Mouse (Mus musculus): ENCODE results near the gene Stk10. TPM values are rescaled to one million over a fixed set of nuclear protein-coding genes. Genes with fewer than 3 reads are reported as not detected.

Stk10 gene
- polyA plus RNA-seq, 1 experiment from 2014 or later: 1.7 TPM

DNA sequence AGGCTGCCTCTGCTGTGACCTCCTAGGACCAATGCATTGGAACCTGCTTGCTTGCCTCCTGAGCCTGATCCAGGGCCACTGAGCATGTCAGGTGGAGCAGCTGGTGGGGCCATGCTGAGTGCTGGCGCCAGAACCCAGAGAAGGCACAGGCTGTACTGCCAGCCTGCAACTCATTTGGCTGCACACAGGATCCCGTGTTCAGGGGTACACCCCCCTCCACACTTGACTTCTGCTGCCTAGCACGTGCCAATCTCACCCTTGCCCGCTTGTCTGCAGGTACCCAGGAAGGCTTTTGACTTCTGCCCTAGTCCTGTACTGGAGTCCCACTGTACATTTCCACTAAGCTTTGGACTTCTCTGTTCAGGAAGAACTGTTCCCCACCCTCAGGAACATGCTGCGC lies 90.1 kb downstream of the Stk10 start:
- Histone ChIP-seq H3K9ac (ENCODE audit: low read depth, low read length) (no peak overlapping the region), H3K27me3 (ENCODE audit: control insufficient read depth, insufficient read depth, low read depth, low read length) (no peaks in the 10 kb centered on the region), H3K4me2 (ENCODE audit: low read length) (no peak overlapping the region), H3K36me3 (ENCODE audit: control insufficient read depth, insufficient read depth, low read length) (no peaks in the 10 kb centered on the region), H3K27ac (ENCODE audit: low read length) (no peak overlapping the region), H3K4me1 (ENCODE audit: control insufficient read depth, insufficient read depth, low read length) (no peaks in the 10 kb centered on the region), H3K4me3 (ENCODE audit: low read depth, low read length) (no peak overlapping the region), H3K9me3 (replicated peaks; ENCODE audit: control insufficient read depth, low read length, poor library complexity, severe bottlenecking) (no peaks in the 10 kb centered on the region)
- 80% methylated on average over 5 of the region's 5 CpGs for WGBS
- ATAC-seq: no peak

DNA sequence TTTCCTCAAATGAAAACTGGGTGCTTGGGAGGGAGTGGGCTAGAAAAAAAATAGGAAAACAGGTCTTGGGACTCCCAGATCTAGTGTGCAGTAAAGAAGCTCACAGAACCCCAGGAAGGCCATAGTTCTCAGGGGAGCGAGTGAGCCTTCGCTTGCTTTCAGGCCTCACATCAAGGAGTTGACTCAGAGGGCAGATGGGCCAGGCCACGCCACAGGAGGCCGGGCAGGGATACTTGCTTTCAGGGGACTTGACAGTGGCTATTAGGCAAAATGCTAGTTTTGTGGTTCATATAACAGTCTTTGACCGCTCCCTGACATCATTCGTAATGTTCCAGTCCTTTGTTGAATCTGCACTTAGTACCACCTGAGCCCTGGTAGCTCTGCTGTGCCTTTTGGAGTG lies 90.8 kb downstream of the Stk10 start:
- no peak overlapping the region for H3K27ac ChIP-seq (ENCODE audit: low read length)
- no peak overlapping the region for H3K4me2 ChIP-seq (ENCODE audit: low read length)
- 74% methylated on average over 6 of the region's 6 CpGs for WGBS
- H3K27me3 ChIP-seq (ENCODE audit: control insufficient read depth, insufficient read depth, low read depth, low read length): no peaks in the 10 kb centered on the region
- ATAC-seq: no peak
- H3K9me3 ChIP-seq (replicated peaks; ENCODE audit: control insufficient read depth, low read length, poor library complexity, severe bottlenecking): no peaks in the 10 kb centered on the region
- no peak overlapping the region for H3K9ac ChIP-seq (ENCODE audit: low read depth, low read length)
- H3K4me1 ChIP-seq (ENCODE audit: control insufficient read depth, insufficient read depth, low read length): no peaks in the 10 kb centered on the region
- H3K36me3 ChIP-seq (ENCODE audit: control insufficient read depth, insufficient read depth, low read length): no peaks in the 10 kb centered on the region
- H3K4me3 ChIP-seq (ENCODE audit: low read depth, low read length): no peak overlapping the region

DNA sequence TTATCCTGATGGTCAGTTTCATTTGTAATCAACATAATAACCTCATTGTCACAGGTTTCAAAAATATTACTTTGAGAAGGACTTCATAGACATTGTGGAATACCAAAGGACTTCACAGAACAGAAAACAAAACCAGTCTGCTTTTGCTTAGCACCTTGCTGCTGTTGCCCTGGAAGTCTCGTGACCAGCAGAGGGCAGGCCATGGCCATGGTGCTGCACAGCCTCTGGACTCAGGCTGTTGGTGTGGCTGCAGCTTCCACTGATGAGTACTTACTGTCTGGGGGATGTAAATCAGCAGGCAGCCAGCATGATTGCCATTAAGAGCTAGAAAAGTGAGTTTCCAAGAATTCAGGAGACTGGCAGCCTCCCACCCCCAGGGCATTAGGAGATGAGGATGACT lies 92.6 kb downstream of the Stk10 start:
- Histone ChIP-seq H3K4me1 (ENCODE audit: control insufficient read depth, insufficient read depth, low read length) (no peaks in the 10 kb centered on the region), H3K27ac (ENCODE audit: low read length) (no peak overlapping the region), H3K9me3 (replicated peaks; ENCODE audit: control insufficient read depth, low read length, poor library complexity, severe bottlenecking) (no peaks in the 10 kb centered on the region), H3K27me3 (ENCODE audit: control insufficient read depth, insufficient read depth, low read depth, low read length) (no peaks in the 10 kb centered on the region), H3K4me2 (ENCODE audit: low read length) (no peak overlapping the region), H3K36me3 (ENCODE audit: control insufficient read depth, insufficient read depth, low read length) (no peaks in the 10 kb centered on the region), H3K4me3 (ENCODE audit: low read depth, low read length) (no peak overlapping the region), H3K9ac (ENCODE audit: low read depth, low read length) (no peak overlapping the region)
- no peak for ATAC-seq
- WGBS: 62% methylated on average over 1 of the region's 1 CpGs

DNA sequence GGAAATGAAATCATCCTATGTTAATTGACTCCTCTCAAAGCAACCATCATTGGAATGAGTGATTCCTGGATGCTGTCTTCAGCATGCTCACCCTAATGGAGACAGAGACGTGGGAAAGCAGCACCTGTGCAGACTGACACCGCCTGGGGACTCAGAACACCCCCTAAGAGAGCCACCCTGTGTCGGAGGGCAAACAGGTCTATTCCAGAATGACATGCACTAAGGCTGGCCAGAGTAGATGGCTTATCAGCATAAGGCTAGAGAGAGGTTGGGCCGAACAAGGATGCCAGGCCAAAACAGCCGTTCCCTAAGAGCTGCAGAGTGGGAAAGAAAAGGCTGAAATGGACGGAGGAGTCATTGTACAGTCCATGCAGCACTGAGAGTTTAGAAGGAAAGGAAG lies 93.0 kb downstream of the Stk10 start:
- Histone ChIP-seq H3K27ac (ENCODE audit: low read length) (no peak overlapping the region), H3K9ac (ENCODE audit: low read depth, low read length) (no peak overlapping the region), H3K9me3 (replicated peaks; ENCODE audit: control insufficient read depth, low read length, poor library complexity, severe bottlenecking) (no peaks in the 10 kb centered on the region), H3K36me3 (ENCODE audit: control insufficient read depth, insufficient read depth, low read length) (no peaks in the 10 kb centered on the region), H3K4me3 (ENCODE audit: low read depth, low read length) (no peak overlapping the region), H3K4me2 (ENCODE audit: low read length) (no peak overlapping the region), H3K4me1 (ENCODE audit: control insufficient read depth, insufficient read depth, low read length) (no peaks in the 10 kb centered on the region), H3K27me3 (ENCODE audit: control insufficient read depth, insufficient read depth, low read depth, low read length) (no peaks in the 10 kb centered on the region)
- WGBS: 86% methylated on average over 6 of the region's 6 CpGs
- no peak for ATAC-seq

DNA sequence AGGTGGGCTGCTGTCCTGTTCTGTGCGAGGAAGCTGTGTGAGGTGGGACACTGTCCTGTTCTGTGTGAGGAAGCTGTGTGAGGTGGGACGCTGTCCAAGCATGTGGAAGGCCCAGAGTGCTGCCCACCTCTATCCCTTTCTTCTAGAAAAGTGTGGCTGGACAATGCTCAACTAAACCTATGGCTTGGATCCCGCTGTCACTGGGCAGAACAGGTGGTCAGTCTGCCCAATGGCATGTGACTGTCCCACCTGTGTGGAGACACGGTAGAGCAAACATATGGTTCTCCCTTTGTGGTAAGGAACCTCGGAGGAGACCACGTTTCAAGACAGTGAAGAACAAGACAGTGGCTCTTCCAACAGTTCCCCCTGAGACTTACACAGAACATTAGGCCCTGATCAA lies 94.8 kb downstream of the Stk10 start:
- no peak for ATAC-seq
- Histone ChIP-seq H3K4me1 (ENCODE audit: control insufficient read depth, insufficient read depth, low read length) (no peaks in the 10 kb centered on the region), H3K27me3 (ENCODE audit: control insufficient read depth, insufficient read depth, low read depth, low read length) (no peaks in the 10 kb centered on the region), H3K36me3 (ENCODE audit: control insufficient read depth, insufficient read depth, low read length) (no peaks in the 10 kb centered on the region), H3K9me3 (replicated peaks; ENCODE audit: control insufficient read depth, low read length, poor library complexity, severe bottlenecking) (no peaks in the 10 kb centered on the region), H3K9ac (ENCODE audit: low read depth, low read length) (no peak overlapping the region), H3K4me2 (ENCODE audit: low read length) (no peak overlapping the region), H3K27ac (ENCODE audit: low read length) (no peak overlapping the region), H3K4me3 (ENCODE audit: low read depth, low read length) (no peak overlapping the region)
- WGBS: 86% methylated on average over 6 of the region's 6 CpGs

DNA sequence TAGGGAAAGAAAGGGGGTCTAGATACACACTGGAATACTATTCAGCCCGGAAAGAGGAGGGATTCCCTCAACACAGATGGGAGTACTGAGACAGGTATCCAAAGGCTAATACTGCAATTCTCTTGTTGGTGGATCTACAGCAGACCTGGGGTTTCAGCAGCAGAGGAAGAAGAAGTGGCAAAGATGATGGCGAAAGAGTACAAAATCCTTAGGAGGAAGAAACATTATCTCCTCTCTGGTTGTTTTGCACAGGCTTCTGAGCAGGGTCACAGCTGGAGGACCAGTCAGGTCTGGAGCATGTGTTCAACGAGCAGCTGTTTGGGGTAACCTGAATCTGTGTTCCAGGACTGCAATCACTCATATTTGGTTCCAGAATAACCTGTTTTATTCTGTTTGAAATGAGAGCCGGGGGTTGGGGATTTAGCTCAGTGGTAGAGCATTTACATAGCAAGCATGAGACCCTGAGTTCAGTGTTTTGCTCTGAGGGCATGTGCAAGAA lies 96.7 kb downstream of the Stk10 start:
- Histone ChIP-seq H3K4me1 (ENCODE audit: control insufficient read depth, insufficient read depth, low read length) (no peaks in the 10 kb centered on the region), H3K4me2 (ENCODE audit: low read length) (no peak overlapping the region), H3K4me3 (ENCODE audit: low read depth, low read length) (no peak overlapping the region), H3K9me3 (replicated peaks; ENCODE audit: control insufficient read depth, low read length, poor library complexity, severe bottlenecking) (no peaks in the 10 kb centered on the region), H3K36me3 (ENCODE audit: control insufficient read depth, insufficient read depth, low read length) (no peaks in the 10 kb centered on the region), H3K27me3 (ENCODE audit: control insufficient read depth, insufficient read depth, low read depth, low read length) (no peaks in the 10 kb centered on the region), H3K9ac (ENCODE audit: low read depth, low read length) (no peak overlapping the region), H3K27ac (ENCODE audit: low read length) (no peak overlapping the region)
- ATAC-seq: no peak
- 85% methylated on average over 4 of the region's 4 CpGs for WGBS

DNA sequence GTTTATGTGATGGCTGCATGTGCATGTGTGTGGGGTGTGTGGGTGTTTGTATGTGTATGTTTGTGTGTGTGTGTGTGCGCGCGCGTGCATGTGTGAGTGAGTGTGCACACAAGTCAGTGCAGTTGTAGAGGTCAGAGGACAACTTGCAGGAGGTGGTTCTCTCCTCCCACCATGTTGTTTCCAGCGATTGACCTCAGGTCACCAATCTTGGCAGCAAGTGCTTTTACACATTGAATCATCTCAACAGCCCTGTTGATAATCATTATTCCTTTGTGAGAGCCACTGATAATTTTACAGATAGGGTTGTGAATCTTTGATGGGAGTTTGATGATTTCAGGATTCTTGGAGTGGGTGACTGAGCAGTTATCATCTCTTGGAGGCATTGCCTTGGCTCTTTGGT lies 99.6 kb downstream of the Stk10 start:
- no peak for ATAC-seq
- Histone ChIP-seq H3K9ac (ENCODE audit: low read depth, low read length) (no peak overlapping the region), H3K4me2 (ENCODE audit: low read length) (no peak overlapping the region), H3K27ac (ENCODE audit: low read length) (no peak overlapping the region), H3K4me1 (ENCODE audit: control insufficient read depth, insufficient read depth, low read length) (no peaks in the 10 kb centered on the region), H3K36me3 (ENCODE audit: control insufficient read depth, insufficient read depth, low read length) (no peaks in the 10 kb centered on the region), H3K9me3 (replicated peaks; ENCODE audit: control insufficient read depth, low read length, poor library complexity, severe bottlenecking) (no peaks in the 10 kb centered on the region), H3K27me3 (ENCODE audit: control insufficient read depth, insufficient read depth, low read depth, low read length) (no peaks in the 10 kb centered on the region), H3K4me3 (ENCODE audit: low read depth, low read length) (no peak overlapping the region)
- 98% methylated on average over 5 of the region's 5 CpGs for WGBS

DNA sequence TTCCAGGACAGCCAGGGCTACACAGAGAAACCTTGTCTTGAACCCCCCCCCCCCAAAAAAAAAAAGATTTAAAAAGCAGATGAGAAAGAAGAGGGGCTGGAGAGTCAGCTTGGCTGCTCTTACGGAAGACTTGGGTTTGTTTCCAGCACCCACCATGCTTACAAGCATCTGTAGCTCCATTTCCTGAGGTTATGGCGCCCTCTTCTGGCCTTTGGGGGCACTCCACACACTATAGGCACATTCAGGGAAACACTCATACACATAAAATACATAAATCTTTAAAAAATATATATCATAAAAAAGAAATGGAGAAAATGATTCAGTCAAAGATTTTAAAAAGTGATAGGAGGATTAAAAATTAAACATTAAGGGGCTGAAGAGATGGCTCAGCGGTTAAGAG lies 100.4 kb downstream of the Stk10 start:
- H3K36me3 ChIP-seq (ENCODE audit: control insufficient read depth, insufficient read depth, low read length): no peaks in the 10 kb centered on the region
- ATAC-seq: no peak
- H3K9me3 ChIP-seq (replicated peaks; ENCODE audit: control insufficient read depth, low read length, poor library complexity, severe bottlenecking): no peaks in the 10 kb centered on the region
- no peak overlapping the region for H3K4me2 ChIP-seq (ENCODE audit: low read length)
- no peak overlapping the region for H3K9ac ChIP-seq (ENCODE audit: low read depth, low read length)
- WGBS: 77% methylated on average over 3 of the region's 3 CpGs
- H3K4me1 ChIP-seq (ENCODE audit: control insufficient read depth, insufficient read depth, low read length): no peaks in the 10 kb centered on the region
- no peak overlapping the region for H3K4me3 ChIP-seq (ENCODE audit: low read depth, low read length)
- H3K27me3 ChIP-seq (ENCODE audit: control insufficient read depth, insufficient read depth, low read depth, low read length): no peaks in the 10 kb centered on the region
- H3K27ac ChIP-seq (ENCODE audit: low read length): no peak overlapping the region

DNA sequence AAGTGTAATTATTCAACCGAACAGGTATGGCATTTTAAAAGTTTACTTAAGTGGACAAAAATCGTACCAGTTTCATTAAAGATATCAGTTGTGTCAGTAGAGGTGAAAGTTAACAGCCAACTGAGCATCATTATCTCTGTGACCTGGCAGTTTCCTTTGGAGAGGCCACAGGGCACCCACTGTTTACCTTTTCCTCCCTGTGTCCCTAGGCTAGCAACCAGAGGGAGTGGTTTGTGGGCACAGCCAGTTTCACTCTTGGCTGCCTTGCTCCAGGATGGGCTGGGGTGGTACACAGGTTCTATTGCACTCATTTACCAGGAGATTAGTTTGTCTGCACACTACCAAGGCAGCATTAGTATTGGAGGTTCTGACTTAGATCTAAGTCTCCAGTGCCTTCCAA lies 101.0 kb downstream of the Stk10 start:
- H3K4me2 ChIP-seq (ENCODE audit: low read length): no peak overlapping the region
- H3K27ac ChIP-seq (ENCODE audit: low read length): no peak overlapping the region
- no peaks in the 10 kb centered on the region for H3K9me3 ChIP-seq (replicated peaks; ENCODE audit: control insufficient read depth, low read length, poor library complexity, severe bottlenecking)
- no peak overlapping the region for H3K4me3 ChIP-seq (ENCODE audit: low read depth, low read length)
- H3K4me1 ChIP-seq (ENCODE audit: control insufficient read depth, insufficient read depth, low read length): no peaks in the 10 kb centered on the region
- H3K9ac ChIP-seq (ENCODE audit: low read depth, low read length): no peak overlapping the region
- H3K36me3 ChIP-seq (ENCODE audit: control insufficient read depth, insufficient read depth, low read length): no peaks in the 10 kb centered on the region
- ATAC-seq: no peak
- WGBS: 96% methylated on average over 2 of the region's 2 CpGs
- H3K27me3 ChIP-seq (ENCODE audit: control insufficient read depth, insufficient read depth, low read depth, low read length): no peaks in the 10 kb centered on the region

DNA sequence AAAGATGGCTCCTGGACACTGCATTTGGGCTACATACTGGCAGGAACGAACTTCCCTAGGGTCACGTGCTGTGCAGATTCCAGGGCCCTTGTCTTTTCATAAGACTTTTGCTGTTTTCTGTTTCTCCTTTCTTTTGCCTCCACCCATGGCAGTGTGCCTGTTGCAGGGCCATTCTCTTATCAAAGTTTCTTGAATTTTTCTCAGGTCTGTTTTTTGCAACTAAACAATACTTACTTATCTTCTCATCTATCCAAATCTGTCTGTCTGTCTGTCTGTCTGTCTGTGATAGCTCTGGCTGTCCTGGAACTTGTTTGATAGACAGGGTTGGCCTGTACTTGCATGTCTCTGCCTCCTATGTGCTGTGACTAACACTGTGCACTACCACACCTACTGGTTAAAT lies 101.7 kb downstream of the Stk10 start:
- Histone ChIP-seq H3K4me3 (ENCODE audit: low read depth, low read length) (no peak overlapping the region), H3K27me3 (ENCODE audit: control insufficient read depth, insufficient read depth, low read depth, low read length) (no peaks in the 10 kb centered on the region), H3K9ac (ENCODE audit: low read depth, low read length) (no peak overlapping the region), H3K36me3 (ENCODE audit: control insufficient read depth, insufficient read depth, low read length) (no peaks in the 10 kb centered on the region), H3K27ac (ENCODE audit: low read length) (no peak overlapping the region), H3K9me3 (replicated peaks; ENCODE audit: control insufficient read depth, low read length, poor library complexity, severe bottlenecking) (no peaks in the 10 kb centered on the region), H3K4me1 (ENCODE audit: control insufficient read depth, insufficient read depth, low read length) (no peaks in the 10 kb centered on the region), H3K4me2 (ENCODE audit: low read length) (no peak overlapping the region)
- 55% methylated on average over 2 of the region's 2 CpGs for WGBS
- no peak for ATAC-seq

Measured in midbrain, embryonic 16.5 days (tissue).